Mouse (Mus musculus) heart, adult 2 months (tissue): ENCODE measurements around the gene Olfr569.

ENCODE experiments used
- CTCF ChIP-seq: fragments of 200-600 bp; IDR thresholded peaks from 2 replicates; pipeline ENCODE4 v1.8.1; 2022; ENCODE audit warnings: antibody characterized with exemption, mild to moderate bottlenecking, moderate library complexity
- EP300 ChIP-seq: fragments of 200-500 bp; IDR thresholded peaks from 2 replicates; pipeline ENCODE4 v1.6.1; 2011; ENCODE audit warnings: low read depth, low read length, control low read depth; ENCODE audit not compliant: insufficient read depth
- POLR2A ChIP-seq: fragments of 200-500 bp; IDR thresholded peaks from 2 replicates; pipeline ENCODE4 v1.6.1; 2011; ENCODE audit warnings: mild to moderate bottlenecking, low read depth, low read length, control low read depth; ENCODE audit not compliant: insufficient read depth

GRCm38 (mm10) chr7:102855807-102856206 lies 34.9 kb downstream of the Olfr569 start:
- TF ChIP-seq POLR2A (no peak), CTCF (no peak), EP300 (no peak)
